Mouse (Mus musculus): ENCODE data around the gene Tmem8b. TPM values are rescaled to one million over a fixed set of nuclear protein-coding genes. Genes with fewer than 3 reads are reported as not detected.
A peak's percentile ranks its signal among the peaks of the same experiment; 100 is the strongest.

The Tmem8b gene
- total RNA-seq, 1 experiment = 1.4 TPM

GRCm38 (mm10) chr4:43724764-43725163 lies 56.0 kb downstream of the Tmem8b start:
- in situ Hi-C loops (cut with MboI; ENCODE audit: low sequenced_read_pairs in 2 of 2, unreplicated experiment in 2 of 2) = loop anchor here (25.0 kb wide), 1 partner anchor 138 kb away; the partner anchor contains the start of gene Olfr155 (in 2 of the 2)
- Histone ChIP-seq H3K36me3 (ENCODE audit: control insufficient read depth, insufficient read depth, low read length, poor library complexity, severe bottlenecking) (no peaks in the 10 kb centered on the region), H3K27ac (ENCODE audit: insufficient read depth, low read depth, low read length, poor library complexity, severe bottlenecking) (no peak overlapping the region), H3K9me3 (ENCODE audit: control insufficient read depth, insufficient read depth, low read depth, low read length) (no peaks in the 10 kb centered on the region), H3K4me1 (ENCODE audit: control insufficient read depth in 2 of 2, insufficient read depth in 2 of 2, low read length in 2 of 2, poor library complexity in 1 of 2) (peaks cover 2 to 7% of the 10 kb centered on the region in 2 experiments; a peak in 3 of 4 replicates), H3K9ac (ENCODE audit: insufficient read depth, low read depth, low read length, poor library complexity, severe bottlenecking) (no peak overlapping the region), H3K4me3 (ENCODE audit: insufficient read depth in 1 of 2, low read depth in 1 of 2, low read length in 2 of 2, poor library complexity in 1 of 2, severe bottlenecking in 1 of 2) (no peak overlapping the region)
- no peak for DNase-seq (ENCODE audit: low read depth, low spot score)
- TF ChIP-seq HCFC1 (IDR thresholded peaks at IDR 0.05; ENCODE audit: borderline replicate concordance, insufficient read depth, low read length) (no peak), ZC3H11A (IDR thresholded peaks at IDR 0.05; ENCODE audit: borderline replicate concordance, low read depth, low read length) (peak; percentile 27; the same call in 1 of the 2 replicates)

GRCm38 (mm10) chr4:43726228-43726993 lies 57.6 kb downstream of the Tmem8b start:
- no peak overlapping the region for H3K27ac ChIP-seq (ENCODE audit: insufficient read depth, low read depth, low read length, poor library complexity, severe bottlenecking)
- no peaks in the 10 kb centered on the region for H3K9me3 ChIP-seq (ENCODE audit: control insufficient read depth, insufficient read depth, low read depth, low read length)
- in situ Hi-C loops (cut with MboI; ENCODE audit: low sequenced_read_pairs in 2 of 2, unreplicated experiment in 2 of 2) = loop anchor here (25.0 kb wide), 1 partner anchor 136 kb away; the partner anchor contains the start of gene Olfr155 (in 2 of the 2)
- no peak overlapping the region for H3K9ac ChIP-seq (ENCODE audit: insufficient read depth, low read depth, low read length, poor library complexity, severe bottlenecking)
- H3K4me1 ChIP-seq (ENCODE audit: control insufficient read depth in 2 of 2, insufficient read depth in 2 of 2, low read length in 2 of 2, poor library complexity in 1 of 2) = peaks cover 5 to 13% of the 10 kb centered on the region in 2 experiments; a peak in 3 of 4 replicates
- no peak for DNase-seq (ENCODE audit: low read depth, low spot score)
- no peak overlapping the region for H3K4me3 ChIP-seq (ENCODE audit: insufficient read depth in 1 of 2, low read depth in 1 of 2, low read length in 2 of 2, poor library complexity in 1 of 2, severe bottlenecking in 1 of 2)
- TF ChIP-seq ZNF384 (IDR thresholded peaks at IDR 0.05; ENCODE audit: low read depth, low read length) = no peak
- no peak for TF ChIP-seq ZC3H11A (IDR thresholded peaks at IDR 0.05; ENCODE audit: borderline replicate concordance, low read depth, low read length)
- TF ChIP-seq CHD2 (IDR thresholded peaks at IDR 0.05; ENCODE audit: low read depth, low read length) = no peak
- TF ChIP-seq MAFK (IDR thresholded peaks at IDR 0.05; ENCODE audit: insufficient read depth, low read depth, low read length) = no peak
- TF ChIP-seq HCFC1 (IDR thresholded peaks at IDR 0.05; ENCODE audit: borderline replicate concordance, insufficient read depth, low read length) = no peak
- H3K36me3 ChIP-seq (ENCODE audit: control insufficient read depth, insufficient read depth, low read length, poor library complexity, severe bottlenecking) = no peaks in the 10 kb centered on the region

GRCm38 (mm10) chr4:43726995-43727394 lies 58.2 kb downstream of the Tmem8b start, which contains the start of gene Hrct1:
Hrct1 (plus strand) TSS chr4:43727188.
- Histone ChIP-seq H3K9me3 (ENCODE audit: control insufficient read depth, insufficient read depth, low read depth, low read length) (no peaks in the 10 kb centered on the region), H3K4me3 (ENCODE audit: insufficient read depth in 1 of 2, low read depth in 1 of 2, low read length in 2 of 2, poor library complexity in 1 of 2, severe bottlenecking in 1 of 2) (no peak within 1 kb of the TSS), H3K36me3 (ENCODE audit: control insufficient read depth, insufficient read depth, low read length, poor library complexity, severe bottlenecking) (no peaks in the 10 kb centered on the region), H3K9ac (ENCODE audit: insufficient read depth, low read depth, low read length, poor library complexity, severe bottlenecking) (no peak within 1 kb of the TSS), H3K4me1 (ENCODE audit: control insufficient read depth in 2 of 2, insufficient read depth in 2 of 2, low read length in 2 of 2, poor library complexity in 1 of 2) (peaks cover 5 to 13% of the 10 kb centered on the region in 2 experiments; a peak in 3 of 4 replicates), H3K27ac (ENCODE audit: insufficient read depth, low read depth, low read length, poor library complexity, severe bottlenecking) (no peak within 1 kb of the TSS)
- in situ Hi-C loops (cut with MboI; ENCODE audit: low sequenced_read_pairs in 2 of 2, unreplicated experiment in 2 of 2) = loop anchor here (25.0 kb wide), 1 partner anchor 135 kb away; the partner anchor contains the start of gene Olfr155 (in 2 of the 2)
- TF ChIP-seq HCFC1 (IDR thresholded peaks at IDR 0.05; ENCODE audit: borderline replicate concordance, insufficient read depth, low read length) = no peak
- no peak for TF ChIP-seq ZNF384 (IDR thresholded peaks at IDR 0.05; ENCODE audit: low read depth, low read length)
- TF ChIP-seq CHD2 (IDR thresholded peaks at IDR 0.05; ENCODE audit: low read depth, low read length) = no peak
- TF ChIP-seq MAFK (IDR thresholded peaks at IDR 0.05; ENCODE audit: insufficient read depth, low read depth, low read length) = no peak
- TF ChIP-seq ZC3H11A (IDR thresholded peaks at IDR 0.05; ENCODE audit: borderline replicate concordance, low read depth, low read length) = no peak
- DNase-seq (ENCODE audit: low read depth, low spot score) = no peak

GRCm38 (mm10) chr4:43727718-43728575 lies 59.2 kb downstream of the Tmem8b start:
- Histone ChIP-seq H3K4me3 (ENCODE audit: insufficient read depth in 1 of 2, low read depth in 1 of 2, low read length in 2 of 2, poor library complexity in 1 of 2, severe bottlenecking in 1 of 2) (no peak overlapping the region), H3K9me3 (ENCODE audit: control insufficient read depth, insufficient read depth, low read depth, low read length) (no peaks in the 10 kb centered on the region), H3K36me3 (ENCODE audit: control insufficient read depth, insufficient read depth, low read length, poor library complexity, severe bottlenecking) (no peaks in the 10 kb centered on the region), H3K27ac (ENCODE audit: insufficient read depth, low read depth, low read length, poor library complexity, severe bottlenecking) (no peak overlapping the region), H3K9ac (ENCODE audit: insufficient read depth, low read depth, low read length, poor library complexity, severe bottlenecking) (no peak overlapping the region), H3K4me1 (ENCODE audit: control insufficient read depth in 2 of 2, insufficient read depth in 2 of 2, low read length in 2 of 2, poor library complexity in 1 of 2) (peaks cover 5 to 13% of the 10 kb centered on the region in 2 experiments; a peak in 3 of 4 replicates)
- no peak for DNase-seq (ENCODE audit: low read depth, low spot score)
- no peak for TF ChIP-seq ZNF384 (IDR thresholded peaks at IDR 0.05; ENCODE audit: low read depth, low read length)
- TF ChIP-seq MAFK (IDR thresholded peaks at IDR 0.05; ENCODE audit: insufficient read depth, low read depth, low read length) = no peak
- TF ChIP-seq ZC3H11A (IDR thresholded peaks at IDR 0.05; ENCODE audit: borderline replicate concordance, low read depth, low read length) = no peak
- TF ChIP-seq HCFC1 (IDR thresholded peaks at IDR 0.05; ENCODE audit: borderline replicate concordance, insufficient read depth, low read length) = no peak
- no peak for TF ChIP-seq CHD2 (IDR thresholded peaks at IDR 0.05; ENCODE audit: low read depth, low read length)
- in situ Hi-C loops (cut with MboI; ENCODE audit: low sequenced_read_pairs in 2 of 2, unreplicated experiment in 2 of 2) = loop anchor here (25.0 kb wide), 1 partner anchor 134 kb away; the partner anchor contains the start of gene Olfr155 (in 2 of the 2)

Measured in ES-E14 (cell line).